Mouse (Mus musculus) forebrain, embryonic 13.5 days (tissue): Measurements from ENCODE around the gene Dmpk. TPM values are rescaled to one million over a fixed set of nuclear protein-coding genes. Genes with fewer than 3 reads are reported as not detected.
A peak's percentile ranks its signal among the peaks of the same experiment; 100 is the strongest.

Source experiments
- ATAC-seq: fragments of 200-750 bp; cut with Nextera tagmentation; 2 replicates; pipeline ENCODE4 v1.8.0; 2017
- H3K27ac ChIP-seq: fragments of 300-500 bp; sonication (generic); 2 replicates; pipeline ENCODE4 v1.5.1; 2015; ENCODE audit warnings: inconsistent platforms, mild to moderate bottlenecking, moderate library complexity
- H3K27me3 ChIP-seq: fragments of 300-500 bp; sonication (generic); 2 replicates; pipeline ENCODE4 v1.6.1; 2015; ENCODE audit warnings: mild to moderate bottlenecking, inconsistent platforms
- H3K36me3 ChIP-seq: fragments of 300-500 bp; sonication (generic); 2 replicates; pipeline ENCODE4 v1.6.1; 2015; ENCODE audit warnings: mild to moderate bottlenecking, inconsistent platforms; ENCODE audit not compliant: poor library complexity, severe bottlenecking
- H3K4me1 ChIP-seq: fragments of 300-500 bp; sonication (generic); 2 replicates; pipeline ENCODE4 v1.6.1; 2015; ENCODE audit warnings: inconsistent platforms
- H3K4me2 ChIP-seq: fragments of 300-500 bp; sonication (generic); 2 replicates; pipeline ENCODE4 v1.6.1; 2015; ENCODE audit warnings: inconsistent platforms, mild to moderate bottlenecking, moderate library complexity
- H3K4me3 ChIP-seq: fragments of 300-500 bp; sonication (generic); 2 replicates; pipeline ENCODE4 v1.5.1; 2015; ENCODE audit warnings: mild to moderate bottlenecking, inconsistent platforms
- H3K9ac ChIP-seq: fragments of 300-500 bp; sonication (generic); 2 replicates; pipeline ENCODE4 v1.6.1; 2015; ENCODE audit warnings: mild to moderate bottlenecking, inconsistent platforms
- H3K9me3 ChIP-seq: fragments of 300-500 bp; sonication (generic); replicated peaks from 2 replicates; pipeline ENCODE4 v1.6.1; 2016; ENCODE audit warnings: inconsistent platforms
- WGBS: fragments of 180-500 bp; shearing (Covaris S2); methylation state at CpG from one replicate; pipeline ENCODE4 v1.1.7; 2015; 5-methylcytosine and 5-hydroxymethylcytosine counted together
- polyA plus RNA-seq: library from polyadenylated mRNA; unstranded; fragments of >200 nt; fragmentation: Nextera tagmentation; extraction: Ambion mirVana; gene quantifications from 2 replicates; pipeline ENCODE4 v1.2.1, GENCODE M21; 2015

Dmpk gene
- polyA plus RNA-seq = 8.3 and 9.4 TPM in 2 replicates

GRCm38 (mm10) chr7:19083701-19084100 lies at the start of gene Dmpk:
TSS of gene Dmpk (plus strand) at chr7:19083849.
- H3K27ac ChIP-seq = no peak within 1 kb of the TSS
- H3K9ac ChIP-seq = no peak within 1 kb of the TSS
- peaks cover 19% of the 10 kb centered on the region for H3K4me1 ChIP-seq
- H3K4me3 ChIP-seq = no peak within 1 kb of the TSS
- peaks cover 78% of the 10 kb centered on the region for H3K36me3 ChIP-seq
- H3K4me2 ChIP-seq = no peak within 1 kb of the TSS
- H3K9me3 ChIP-seq = no peaks in the 10 kb centered on the region
- WGBS = 53% methylated on average over 10 of the region's 10 CpGs
- no peak for ATAC-seq
- H3K27me3 ChIP-seq = no peaks in the 10 kb centered on the region

GRCm38 (mm10) chr7:19044616-19045015 lies 39.0 kb upstream of the Dmpk start:
- Histone ChIP-seq H3K9ac (no peak overlapping the region), H3K27ac (no peak overlapping the region), H3K4me1 (no peaks in the 10 kb centered on the region), H3K4me2 (no peak overlapping the region), H3K9me3 (no peaks in the 10 kb centered on the region), H3K36me3 (peaks cover 100% of the 10 kb centered on the region), H3K27me3 (no peaks in the 10 kb centered on the region), H3K4me3 (no peak overlapping the region)
- no peak for ATAC-seq
- WGBS = 94% methylated on average over 6 of the region's 6 CpGs

GRCm38 (mm10) chr7:19046286-19047069 lies 37.2 kb upstream of the Dmpk start:
- WGBS = 94% methylated on average over 11 of the region's 11 CpGs
- Histone ChIP-seq H3K27ac (no peak overlapping the region), H3K4me3 (no peak overlapping the region), H3K4me2 (no peak overlapping the region), H3K27me3 (no peaks in the 10 kb centered on the region), H3K9ac (no peak overlapping the region), H3K9me3 (no peaks in the 10 kb centered on the region), H3K4me1 (no peaks in the 10 kb centered on the region), H3K36me3 (peaks cover 100% of the 10 kb centered on the region)
- ATAC-seq = no peak

GRCm38 (mm10) chr7:19048006-19048527 lies 35.6 kb upstream of the Dmpk start:
- H3K27me3 ChIP-seq = no peaks in the 10 kb centered on the region
- H3K9ac ChIP-seq = no peak overlapping the region
- H3K9me3 ChIP-seq = no peaks in the 10 kb centered on the region
- no peak for ATAC-seq
- 93% methylated on average over 14 of the region's 14 CpGs for WGBS
- H3K4me1 ChIP-seq = no peaks in the 10 kb centered on the region
- no peak overlapping the region for H3K4me2 ChIP-seq
- peaks cover 99% of the 10 kb centered on the region for H3K36me3 ChIP-seq
- H3K4me3 ChIP-seq = no peak overlapping the region
- H3K27ac ChIP-seq = no peak overlapping the region

GRCm38 (mm10) chr7:19049252-19049651 lies 34.4 kb upstream of the Dmpk start:
- H3K27ac ChIP-seq = no peak overlapping the region
- no peak overlapping the region for H3K4me2 ChIP-seq
- no peaks in the 10 kb centered on the region for H3K27me3 ChIP-seq
- H3K4me3 ChIP-seq = no peak overlapping the region
- WGBS = 96% methylated on average over 5 of the region's 5 CpGs
- H3K4me1 ChIP-seq = peaks cover 5% of the 10 kb centered on the region; the same call in 1 of the 2 replicates
- ATAC-seq = no peak
- no peak overlapping the region for H3K9ac ChIP-seq
- H3K36me3 ChIP-seq = peaks cover 87% of the 10 kb centered on the region
- no peaks in the 10 kb centered on the region for H3K9me3 ChIP-seq

GRCm38 (mm10) chr7:19050172-19050571 lies 33.5 kb upstream of the Dmpk start:
- Histone ChIP-seq H3K4me1 (peaks cover 12% of the 10 kb centered on the region), H3K9me3 (no peaks in the 10 kb centered on the region), H3K27ac (no peak overlapping the region), H3K4me2 (no peak overlapping the region), H3K9ac (no peak overlapping the region), H3K36me3 (peaks cover 78% of the 10 kb centered on the region), H3K27me3 (no peaks in the 10 kb centered on the region), H3K4me3 (no peak overlapping the region)
- WGBS = 94% methylated on average over 8 of the region's 8 CpGs
- no peak for ATAC-seq

- H3K36me3 ChIP-seq = peaks cover 68% of the 10 kb centered on the region
- H3K27ac ChIP-seq = no peak overlapping the region
- H3K9ac ChIP-seq = no peak overlapping the region
- H3K9me3 ChIP-seq = no peaks in the 10 kb centered on the region
- peaks cover 12% of the 10 kb centered on the region for H3K4me1 ChIP-seq
- ATAC-seq = no peak
- H3K4me2 ChIP-seq = no peak overlapping the region
- H3K4me3 ChIP-seq = no peak overlapping the region
- no peaks in the 10 kb centered on the region for H3K27me3 ChIP-seq
- 77% methylated on average over 4 of the region's 4 CpGs for WGBS
Measured at GRCm38 (mm10) chr7:19051161-19051560, 32.5 kb upstream of the Dmpk start.

- Histone ChIP-seq H3K4me1 (peaks cover 12% of the 10 kb centered on the region), H3K4me3 (no peak overlapping the region), H3K27me3 (no peaks in the 10 kb centered on the region), H3K9ac (no peak overlapping the region), H3K36me3 (peaks cover 54% of the 10 kb centered on the region), H3K27ac (no peak overlapping the region), H3K9me3 (no peaks in the 10 kb centered on the region), H3K4me2 (no peak overlapping the region)
- WGBS = 88% methylated on average over 15 of the region's 15 CpGs
- no peak for ATAC-seq
Measured at GRCm38 (mm10) chr7:19052345-19053135, 31.1 kb upstream of the Dmpk start.

GRCm38 (mm10) chr7:19053136-19053532 lies 30.5 kb upstream of the Dmpk start:
- no peak overlapping the region for H3K9ac ChIP-seq
- no peak overlapping the region for H3K4me3 ChIP-seq
- H3K4me1 ChIP-seq = peaks cover 12% of the 10 kb centered on the region
- 92% methylated on average over 7 of the region's 7 CpGs for WGBS
- peaks cover 49% of the 10 kb centered on the region for H3K36me3 ChIP-seq
- ATAC-seq = no peak
- no peak overlapping the region for H3K27ac ChIP-seq
- H3K27me3 ChIP-seq = no peaks in the 10 kb centered on the region
- H3K9me3 ChIP-seq = no peaks in the 10 kb centered on the region
- H3K4me2 ChIP-seq = no peak overlapping the region

- Histone ChIP-seq H3K27me3 (no peaks in the 10 kb centered on the region), H3K4me1 (peaks cover 12% of the 10 kb centered on the region), H3K36me3 (peaks cover 38% of the 10 kb centered on the region), H3K27ac (0 out of 2 replicates have a peak within 1 kb of the TSS, but pooled peaks have one; percentile 0), H3K4me3 (peak within 1 kb of the TSS; percentile 26), H3K4me2 (peak within 1 kb of the TSS; percentile 52), H3K9me3 (no peaks in the 10 kb centered on the region), H3K9ac (peak within 1 kb of the TSS; percentile 5; the same call in 1 of the 2 replicates)
- WGBS = 27% methylated on average over 32 of the region's 33 CpGs
- ATAC-seq = peak; percentile 65
Measured at GRCm38 (mm10) chr7:19054047-19054776, 29.4 kb upstream of the Dmpk start, which contains the start of gene Rsph6a. TSS of gene Rsph6a (plus strand) at chr7:19054690.

- Histone ChIP-seq H3K9ac (peak overlapping the region; percentile 5; the same call in 1 of the 2 replicates), H3K36me3 (peaks cover 33% of the 10 kb centered on the region), H3K4me1 (peaks cover 12% of the 10 kb centered on the region), H3K4me3 (peak overlapping the region; percentile 26), H3K9me3 (no peaks in the 10 kb centered on the region), H3K4me2 (peak overlapping the region; percentile 52), H3K27ac (no peak overlapping the region), H3K27me3 (no peaks in the 10 kb centered on the region)
- WGBS = 66% methylated on average over 9 of the region's 9 CpGs
- peak; percentile 42 for ATAC-seq
Measured at GRCm38 (mm10) chr7:19054777-19055076, 28.9 kb upstream of the Dmpk start.
